Mouse (Mus musculus) mature B cell (primary cell): ENCODE measurements around the gene Zfp963.

ENCODE experiments used
- in situ Hi-C: fragments of 300-500 bp; cut with MboI; formaldehyde crosslinking; loops from 2 replicates; pipeline ENCODE4 v1.14.3; 2019

Zfp963 gene

GRCm38 (mm10) chr8:69749544-69750454, at the start of gene Zfp963:
TSS of gene Zfp963 (minus strand) at chr8:69749970.
- in situ Hi-C loops: no loop called here

- in situ Hi-C loops: no loop called here
Measured at GRCm38 (mm10) chr8:69799261-69799660, 49.5 kb upstream of the Zfp963 start.

DNA sequence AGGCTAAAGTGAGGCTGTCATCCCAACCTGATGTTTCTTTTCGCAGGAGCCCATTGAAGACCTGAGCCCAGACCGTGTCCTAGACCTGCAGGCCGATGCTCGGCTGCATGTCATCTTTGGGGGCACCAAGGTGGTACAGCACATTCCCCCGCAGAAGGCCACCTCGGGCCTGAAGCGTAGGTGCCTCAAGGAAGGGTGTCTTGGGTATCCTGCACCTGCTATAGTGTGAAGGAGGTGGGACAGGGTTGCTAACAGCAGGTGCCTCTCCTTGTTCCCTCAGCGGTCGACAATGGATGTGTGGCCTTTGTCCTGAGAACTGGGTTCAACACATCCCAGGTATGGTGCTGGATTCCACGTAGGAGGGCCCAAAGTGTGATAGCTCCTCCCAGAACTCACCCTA, 47.9 kb upstream of the Zfp963 start:
- in situ Hi-C loops: no loop called here

DNA sequence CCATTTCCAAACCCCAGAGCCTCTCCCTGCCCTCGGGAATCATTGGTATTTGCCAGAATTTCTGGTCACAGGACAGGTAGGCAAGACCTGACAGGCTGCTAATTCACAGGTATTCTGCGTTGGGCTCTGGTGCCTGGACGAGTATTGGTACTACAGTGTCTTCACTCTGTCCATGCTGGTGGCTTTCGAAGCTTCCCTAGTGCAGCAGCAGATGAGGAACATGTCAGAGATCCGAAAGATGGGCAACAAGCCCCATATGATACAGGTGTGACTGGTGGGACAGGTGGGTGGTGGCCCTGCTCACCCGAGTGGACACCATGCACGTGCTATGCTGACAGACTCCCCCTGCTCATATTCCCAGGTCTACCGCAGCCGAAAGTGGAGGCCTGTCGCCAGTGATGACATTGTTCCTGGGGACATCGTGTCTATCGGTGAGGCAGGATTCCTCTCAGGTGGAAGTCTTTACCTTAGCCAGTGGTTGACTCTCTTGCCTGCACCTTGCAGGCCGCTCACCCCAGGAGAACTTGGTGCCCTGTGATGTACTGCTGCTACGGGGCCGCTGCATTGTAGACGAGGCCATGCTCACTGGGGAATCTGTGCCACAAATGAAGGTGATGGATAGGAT, 47.1 kb upstream of the Zfp963 start:
- in situ Hi-C loops: no loop called here

GRCm38 (mm10) chr8:69794901-69795300, 45.1 kb upstream of the Zfp963 start:
- in situ Hi-C loops: no loop called here

DNA sequence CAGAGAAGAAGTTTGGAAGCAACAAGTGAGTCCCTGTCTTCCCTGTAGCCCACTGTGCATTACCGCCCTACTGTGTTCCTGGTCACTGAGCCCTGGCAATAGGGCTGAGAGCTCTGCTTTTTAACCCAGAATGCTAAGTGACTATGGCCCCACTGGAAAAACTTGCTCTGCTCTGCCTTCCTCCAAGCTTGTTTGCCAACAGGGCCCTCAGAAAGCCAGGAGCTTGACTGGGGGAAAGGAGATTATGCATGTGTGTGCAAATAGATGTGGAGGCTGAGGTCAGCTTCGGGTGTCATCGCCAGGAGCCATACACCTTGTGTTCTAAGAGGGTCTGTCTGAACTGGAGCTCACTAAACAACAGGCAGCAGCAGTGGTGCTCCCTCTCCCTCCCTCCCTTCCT, 44.3 kb upstream of the Zfp963 start:
- in situ Hi-C loops: no loop called here

GRCm38 (mm10) chr8:69793666-69794065, 43.9 kb upstream of the Zfp963 start:
- in situ Hi-C loops: no loop called here

- in situ Hi-C loops: no loop called here
Measured at GRCm38 (mm10) chr8:69791415-69792068, 41.8 kb upstream of the Zfp963 start.

DNA sequence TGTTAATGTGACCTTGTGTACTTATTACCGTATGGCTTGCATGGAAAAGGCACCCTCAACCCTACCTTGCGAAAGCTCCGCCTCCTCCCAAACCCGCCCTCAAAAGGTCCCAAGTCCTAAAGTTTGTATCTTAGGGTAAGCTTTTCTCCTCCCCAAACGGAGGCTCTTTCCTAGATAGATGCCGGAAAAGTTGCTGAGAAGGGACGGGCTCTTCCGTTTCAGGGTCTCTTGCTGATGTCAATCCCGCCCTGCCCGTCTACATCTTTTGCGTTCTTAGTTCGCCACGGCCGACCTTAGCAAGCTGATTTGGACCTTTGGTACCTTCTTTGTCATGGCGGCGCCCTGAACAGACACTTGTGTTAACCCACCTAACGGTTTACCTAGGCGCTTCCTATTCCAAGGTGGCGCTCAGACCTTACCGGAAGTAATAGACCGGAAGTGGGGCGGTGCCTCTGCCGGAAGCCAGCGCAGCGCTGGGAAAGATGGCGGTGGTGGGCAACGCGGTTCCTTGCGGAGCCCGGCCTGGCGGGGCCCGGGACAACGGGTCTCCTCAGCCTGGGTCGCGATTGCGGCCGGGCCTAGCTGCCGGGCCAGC, 41.1 kb upstream of the Zfp963 start, which contains the start of the genes Atp13a1 and Zfp866:
Gene Atp13a1, plus strand, starts transcription at position 391 of the 595 bp plus-strand sequence.
Gene Zfp866, minus strand, starts transcription at position 406 of the 595 bp plus-strand sequence.
- in situ Hi-C loops: no loop called here

DNA sequence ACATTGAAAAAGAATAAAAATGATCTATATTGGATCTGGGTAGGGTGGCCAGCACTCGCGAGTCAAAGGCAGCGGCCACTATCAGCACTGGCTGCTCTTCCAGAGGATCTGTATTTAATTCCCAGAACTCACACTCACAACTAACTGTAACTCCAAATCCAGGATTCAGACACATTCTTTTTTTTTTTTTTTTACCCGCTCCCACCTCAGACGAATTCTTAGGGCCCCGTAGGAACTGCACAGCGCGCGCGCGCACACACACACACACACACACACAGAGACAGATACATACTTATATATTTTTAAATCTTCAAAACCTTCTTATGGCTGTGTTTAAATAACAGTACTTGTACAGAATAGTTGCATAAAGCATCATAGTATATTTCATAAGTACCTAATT, 40.6 kb upstream of the Zfp963 start:
- in situ Hi-C loops: no loop called here

DNA sequence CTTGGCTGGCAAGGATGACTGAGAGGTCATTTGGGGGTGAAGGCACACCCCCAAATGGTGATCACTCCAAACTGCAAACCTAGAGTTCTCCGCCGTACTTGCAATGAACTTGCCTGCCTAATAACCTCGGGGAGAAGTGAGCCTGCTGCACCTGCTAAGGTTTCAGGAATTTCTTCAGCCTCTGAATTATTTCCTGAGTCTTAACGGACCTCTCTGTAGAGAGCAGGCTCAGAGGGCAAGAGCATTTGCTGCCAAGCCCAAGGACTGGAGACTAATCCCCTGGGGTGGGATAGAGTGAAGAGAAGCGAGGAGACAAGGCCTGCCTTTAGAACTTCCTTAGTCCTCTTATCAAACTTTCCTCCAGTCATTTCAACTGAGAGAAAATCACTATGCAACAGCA, 40.0 kb upstream of the Zfp963 start:
- in situ Hi-C loops: no loop called here

DNA sequence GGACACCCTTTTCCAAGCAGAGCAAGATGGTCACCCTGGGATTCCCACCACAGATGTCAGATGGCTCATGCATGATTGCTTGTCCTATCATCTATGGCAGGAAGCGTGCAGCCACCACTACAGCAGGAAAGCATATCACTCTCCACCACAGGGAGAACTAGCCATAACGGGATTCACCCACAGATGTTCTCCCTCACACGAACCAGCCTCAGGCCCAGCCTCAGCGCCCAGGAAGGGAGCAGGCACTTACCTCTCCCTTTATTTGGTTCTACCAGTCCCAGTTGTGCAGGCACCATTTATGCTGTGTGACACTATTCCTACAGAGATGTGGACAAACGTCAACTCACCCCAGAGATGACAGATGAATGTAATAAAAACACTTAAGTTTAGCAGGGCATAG, 39.3 kb upstream of the Zfp963 start:
- in situ Hi-C loops: no loop called here

DNA sequence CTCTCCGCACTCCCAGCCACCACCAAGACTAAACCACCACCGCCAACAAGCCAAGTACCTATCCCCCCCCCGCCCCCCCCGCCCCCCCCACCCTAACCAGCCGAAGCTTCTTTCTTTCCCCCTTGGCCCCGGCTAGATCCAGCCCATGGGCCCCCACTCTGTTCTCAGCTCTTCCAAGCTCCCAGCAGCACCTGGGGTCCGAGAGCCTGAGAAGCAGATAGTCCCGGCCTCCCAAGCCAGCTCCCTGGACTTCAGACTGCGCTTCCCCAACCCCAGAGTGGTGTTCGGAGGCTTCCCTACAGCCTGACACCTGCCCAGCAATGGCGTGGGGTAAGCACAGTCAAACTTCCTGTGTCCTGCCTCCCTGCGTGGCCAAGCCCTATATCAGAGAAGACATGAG, 27.3 kb upstream of the Zfp963 start:
- in situ Hi-C loops: no loop called here

DNA sequence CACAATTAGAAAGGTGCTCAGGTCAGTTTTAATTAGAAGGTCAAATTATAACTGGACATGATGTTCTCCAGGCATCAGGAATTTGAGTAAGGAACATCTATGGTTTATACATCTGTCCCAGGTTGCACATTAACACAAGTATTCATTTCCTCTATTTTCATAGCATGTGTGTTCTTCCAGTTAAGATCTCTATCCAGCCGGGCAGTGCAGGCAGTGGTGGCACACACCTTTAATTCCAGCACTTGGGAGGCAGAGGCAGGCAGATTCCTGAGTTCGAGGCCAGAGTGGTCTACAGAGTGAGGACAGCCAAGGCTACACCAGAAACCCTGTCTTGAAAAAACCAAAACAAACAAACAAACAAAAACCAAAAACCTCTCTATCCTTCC, 25.4 kb upstream of the Zfp963 start:
- in situ Hi-C loops: no loop called here

DNA sequence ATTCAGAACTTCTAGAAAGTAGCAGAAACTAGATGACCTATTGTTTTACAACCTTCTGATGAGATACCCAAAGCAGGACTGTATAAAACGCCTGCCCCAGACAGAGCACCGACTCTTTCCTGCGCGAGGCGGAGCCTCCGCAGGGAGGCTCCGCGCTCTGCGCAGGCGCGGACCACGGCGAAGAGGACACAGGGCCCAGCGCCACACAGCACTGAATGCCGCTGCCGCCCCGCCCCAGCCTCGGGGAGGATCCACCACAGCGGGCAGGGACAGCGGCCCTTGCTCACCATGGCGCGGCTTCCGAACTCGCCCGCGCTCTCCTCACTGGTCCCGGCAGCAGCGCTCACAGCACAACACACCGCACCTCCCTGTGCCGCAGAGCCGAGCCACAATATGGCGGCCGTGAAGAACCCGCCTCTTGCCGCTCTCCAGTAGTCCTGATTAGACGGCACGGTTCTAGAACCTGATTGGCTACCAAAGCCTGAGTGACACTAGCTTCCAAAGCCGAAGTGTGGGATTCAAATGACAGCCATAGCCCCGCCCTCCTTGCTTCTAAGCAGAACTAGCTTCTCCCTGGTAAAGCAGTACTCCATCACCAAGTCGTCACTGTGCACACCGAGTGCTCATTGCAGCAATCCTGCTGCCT, 24.9 kb upstream of the Zfp963 start, which contains the start of gene Gm20422:
Gene Gm20422, minus strand, starts transcription at position 384 of the 646 bp plus-strand sequence.
- in situ Hi-C loops: no loop called here

DNA sequence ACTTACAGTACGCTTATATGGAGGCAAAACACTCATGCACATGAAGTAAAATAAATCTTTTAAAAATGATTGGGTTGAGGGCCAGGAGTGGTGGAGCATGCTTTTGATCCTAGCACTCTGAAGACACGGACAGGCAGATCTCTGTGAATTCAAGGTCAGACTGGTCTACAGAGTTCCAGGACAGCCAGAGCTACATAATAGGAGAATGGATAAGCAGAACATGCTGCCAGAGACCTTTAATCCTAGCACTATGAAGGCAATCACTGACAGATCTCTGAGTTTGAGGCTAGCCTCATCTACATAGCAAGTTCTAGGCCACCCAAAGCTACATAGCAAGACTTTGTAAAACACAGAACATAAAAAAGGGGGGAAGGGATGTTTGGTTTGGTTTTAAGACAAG, 22.3 kb upstream of the Zfp963 start:
- in situ Hi-C loops: no loop called here

DNA sequence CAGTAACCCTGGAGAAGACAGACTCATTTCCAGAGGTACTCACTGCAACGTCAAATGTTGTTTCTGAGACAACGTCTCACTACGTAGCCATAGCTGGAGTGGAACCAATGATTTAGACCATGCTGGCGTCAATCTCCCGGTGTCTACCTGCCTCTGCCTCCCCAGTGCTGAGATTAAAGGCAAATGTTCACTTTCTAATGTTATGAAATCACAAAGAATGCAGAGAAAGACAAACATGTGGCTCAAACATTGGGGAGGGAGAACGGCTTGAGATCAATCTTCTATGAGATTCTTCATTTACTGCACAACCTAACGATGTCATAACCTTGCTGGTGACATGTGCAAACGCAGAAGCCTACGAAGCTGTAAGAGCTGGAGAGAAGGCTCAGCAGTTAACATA, 21.5 kb upstream of the Zfp963 start:
- in situ Hi-C loops: no loop called here

DNA sequence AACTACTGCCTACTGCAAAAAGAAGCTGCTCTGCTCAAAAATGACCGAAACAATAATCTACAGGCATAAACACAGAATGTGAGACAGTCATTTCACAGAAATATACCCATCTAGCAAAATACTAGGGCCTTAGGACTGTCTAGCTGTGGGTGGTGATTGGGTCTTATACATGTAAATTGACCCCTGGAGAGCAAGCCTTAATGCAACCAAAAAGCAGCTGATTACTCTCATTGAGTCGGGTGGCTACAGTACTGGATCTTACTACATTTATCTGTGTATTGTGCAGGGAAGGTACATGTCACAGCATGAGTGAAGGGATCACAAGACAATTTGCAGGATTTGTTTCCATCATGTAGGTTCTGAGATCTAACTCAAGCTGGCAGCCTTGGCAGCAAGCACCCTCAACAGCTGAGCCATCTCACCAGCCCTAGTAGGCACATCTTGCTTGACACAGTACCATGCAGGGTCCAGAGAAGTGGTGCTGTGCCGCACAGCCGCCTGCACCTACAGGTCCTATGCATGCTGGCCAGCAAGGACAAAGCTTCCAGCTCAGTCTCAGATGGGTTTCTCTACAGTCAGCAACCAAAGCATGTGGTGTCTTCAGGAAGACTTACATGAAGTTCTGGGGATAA, 12.2 kb upstream of the Zfp963 start:
- in situ Hi-C loops: no loop called here

- in situ Hi-C loops: no loop called here
Measured at GRCm38 (mm10) chr8:69758316-69758715, 8.5 kb upstream of the Zfp963 start.

GRCm38 (mm10) chr8:69752437-69752836, 2.7 kb upstream of the Zfp963 start:
- in situ Hi-C loops: no loop called here

DNA sequence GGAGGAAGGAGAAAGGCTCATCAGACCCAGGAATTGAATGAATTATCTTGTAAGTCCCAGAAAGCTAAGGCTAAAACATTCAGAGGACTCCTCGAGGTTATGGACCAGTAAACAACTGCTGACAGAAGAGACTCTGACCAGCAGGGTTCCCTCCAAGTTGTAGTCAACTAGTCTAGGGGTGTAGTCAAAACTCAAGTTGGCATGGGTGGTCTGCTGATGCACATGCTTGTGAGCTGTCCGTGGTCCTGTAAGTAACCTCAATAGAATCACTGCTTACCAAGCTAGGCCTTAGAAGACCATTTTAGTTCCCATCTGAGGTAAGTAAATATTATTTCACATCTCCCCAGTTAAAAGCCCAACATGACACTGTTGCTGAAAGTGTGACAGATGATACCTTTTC, 8.5 kb downstream of the Zfp963 start:
- in situ Hi-C loops: no loop called here
